Mouse (Mus musculus) layer of hippocampus, postnatal 25 days (tissue): Measurements from ENCODE around the gene Hand2. TPM values are rescaled to one million over a fixed set of nuclear protein-coding genes. Genes with fewer than 3 reads are reported as not detected.

Experiments
- DNase-seq, 2 experiments: peaks; one replicate each; pipeline ENCODE4 v3.0.0; 2022; ENCODE audit warnings: mixed read lengths in 2 of 2, low spot score in 1 of 2; ENCODE audit errors: extremely low spot score in 1 of 2
- total RNA-seq, 2 experiments: library from RNA; stranded (reverse); gene quantifications; 2 replicates each; pipeline ENCODE4 v1.2.3; 2021

Gene Hand2
- not detected for total RNA-seq

DNA sequence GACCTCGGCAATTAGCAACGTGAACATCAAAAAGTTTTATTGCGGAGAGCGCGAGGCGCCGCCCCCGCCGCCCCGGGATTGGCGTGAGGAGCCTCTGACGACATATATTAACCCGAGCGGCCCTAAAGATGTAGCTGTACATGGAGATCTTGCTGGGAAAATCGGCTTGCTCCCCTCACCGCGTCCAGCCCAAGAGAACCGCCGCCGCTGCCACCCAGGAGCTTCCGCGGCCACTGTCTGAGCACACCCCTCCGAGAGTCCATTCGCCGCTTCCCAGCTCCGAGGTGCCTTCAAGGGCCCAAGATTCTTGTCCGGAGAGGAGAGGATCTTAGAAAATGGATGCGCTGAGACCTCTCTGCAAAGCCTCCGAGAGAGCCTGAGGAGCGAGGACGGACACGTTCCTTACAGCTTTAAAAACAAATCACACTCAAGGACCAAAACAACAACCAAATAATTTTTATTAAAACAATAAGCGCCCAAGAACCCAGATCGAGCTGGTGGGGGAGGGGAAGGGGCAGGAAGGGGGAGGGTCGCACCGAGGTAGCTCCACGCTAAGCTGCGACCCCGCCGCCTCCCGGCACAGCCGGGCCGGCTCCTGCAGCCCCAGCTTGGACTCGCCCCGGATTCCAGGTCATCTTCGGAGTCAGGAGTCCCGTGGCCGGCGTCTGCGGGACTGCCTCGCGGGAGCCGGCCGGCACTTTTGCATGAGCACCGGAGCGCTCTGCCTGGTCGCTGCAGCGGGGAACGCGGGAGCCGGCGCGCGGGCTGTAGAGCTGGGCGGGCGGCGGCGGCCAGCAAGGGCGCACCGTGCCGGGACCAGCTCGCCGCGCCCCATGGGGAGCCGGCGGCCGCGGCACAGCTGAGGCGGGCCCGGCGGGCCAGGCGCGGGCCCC lies at the start of gene Hand2:
TSS of gene Hand2 (plus strand) at position 133 of the 893 bp plus-strand sequence.
- DNase-seq = no peak

- no peak for DNase-seq
Measured at GRCm38 (mm10) chr8:57273055-57273454, 47.7 kb upstream of the Hand2 start.

DNA sequence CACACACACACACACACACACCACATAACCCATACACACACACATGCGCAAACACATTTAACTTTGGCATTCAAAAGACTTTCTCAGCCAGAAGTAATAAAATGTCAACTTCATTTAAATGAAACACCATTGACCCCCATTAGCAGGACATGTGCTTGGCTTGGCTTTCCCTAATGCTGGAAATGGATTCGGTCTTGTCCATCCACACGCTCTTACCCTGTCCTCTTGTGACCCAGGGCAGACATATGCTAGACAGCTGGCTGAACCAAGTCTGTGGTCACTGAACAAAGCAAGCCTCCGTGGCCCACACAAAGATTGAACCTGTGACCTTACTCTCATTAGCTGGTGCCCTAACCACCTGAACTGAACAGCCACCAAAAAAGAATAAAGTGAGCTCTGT lies 27.3 kb upstream of the Hand2 start:
- DNase-seq = no peak

GRCm38 (mm10) chr8:57303513-57303912 lies 17.3 kb upstream of the Hand2 start:
- no peak for DNase-seq

DNA sequence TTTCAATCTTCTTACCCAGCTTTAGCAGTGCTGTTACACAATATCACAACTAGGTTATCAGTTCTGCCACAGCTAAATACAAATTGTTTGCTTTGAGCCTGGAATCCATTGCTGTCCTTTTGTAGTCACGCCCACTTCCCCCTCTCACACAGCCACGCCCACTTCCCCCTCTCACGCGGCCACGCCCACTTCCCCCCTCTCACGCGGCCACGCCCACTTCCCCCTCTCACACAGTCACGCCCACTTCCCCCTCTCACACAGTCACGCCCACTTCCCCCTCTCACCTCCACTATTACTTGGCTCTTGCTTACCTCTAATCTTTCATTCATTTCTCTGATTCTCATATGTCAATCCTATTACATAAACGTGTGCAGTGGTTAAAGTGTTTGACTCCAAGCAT lies 15.8 kb upstream of the Hand2 start:
- DNase-seq = no peak

- DNase-seq = no peak
Measured at GRCm38 (mm10) chr8:57306441-57306840, 14.3 kb upstream of the Hand2 start.

DNA sequence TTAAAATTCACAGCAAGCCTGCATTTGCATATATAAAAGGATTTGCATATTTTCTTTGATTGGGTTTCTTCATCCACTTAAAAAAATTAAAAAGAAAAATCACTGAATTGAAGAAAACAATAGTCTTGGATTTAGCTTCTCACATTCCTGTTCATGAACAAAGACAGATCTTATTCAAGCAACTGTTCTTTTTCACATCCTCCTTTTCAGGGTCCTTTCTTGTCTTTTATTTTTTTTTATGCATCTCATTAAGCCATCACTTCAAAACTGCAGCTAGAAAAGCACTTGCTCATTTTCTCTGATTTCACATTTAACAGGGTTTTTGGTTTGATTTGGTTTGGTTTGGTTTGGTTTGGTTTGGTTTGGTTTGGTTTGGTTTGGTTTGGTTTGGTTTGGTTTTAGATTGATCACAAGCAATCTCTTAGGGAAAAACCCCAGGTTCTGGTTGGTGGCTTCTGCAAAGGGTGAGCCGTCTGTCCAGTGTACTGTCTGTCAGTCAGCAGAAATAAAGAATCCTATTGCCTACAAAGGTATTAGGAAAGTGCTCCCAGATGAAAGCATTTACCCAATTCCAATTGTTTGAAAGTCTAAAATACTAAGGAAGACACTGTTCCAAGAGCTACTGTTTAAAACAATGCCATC lies 10.8 kb upstream of the Hand2 start:
- no peak for DNase-seq

DNA sequence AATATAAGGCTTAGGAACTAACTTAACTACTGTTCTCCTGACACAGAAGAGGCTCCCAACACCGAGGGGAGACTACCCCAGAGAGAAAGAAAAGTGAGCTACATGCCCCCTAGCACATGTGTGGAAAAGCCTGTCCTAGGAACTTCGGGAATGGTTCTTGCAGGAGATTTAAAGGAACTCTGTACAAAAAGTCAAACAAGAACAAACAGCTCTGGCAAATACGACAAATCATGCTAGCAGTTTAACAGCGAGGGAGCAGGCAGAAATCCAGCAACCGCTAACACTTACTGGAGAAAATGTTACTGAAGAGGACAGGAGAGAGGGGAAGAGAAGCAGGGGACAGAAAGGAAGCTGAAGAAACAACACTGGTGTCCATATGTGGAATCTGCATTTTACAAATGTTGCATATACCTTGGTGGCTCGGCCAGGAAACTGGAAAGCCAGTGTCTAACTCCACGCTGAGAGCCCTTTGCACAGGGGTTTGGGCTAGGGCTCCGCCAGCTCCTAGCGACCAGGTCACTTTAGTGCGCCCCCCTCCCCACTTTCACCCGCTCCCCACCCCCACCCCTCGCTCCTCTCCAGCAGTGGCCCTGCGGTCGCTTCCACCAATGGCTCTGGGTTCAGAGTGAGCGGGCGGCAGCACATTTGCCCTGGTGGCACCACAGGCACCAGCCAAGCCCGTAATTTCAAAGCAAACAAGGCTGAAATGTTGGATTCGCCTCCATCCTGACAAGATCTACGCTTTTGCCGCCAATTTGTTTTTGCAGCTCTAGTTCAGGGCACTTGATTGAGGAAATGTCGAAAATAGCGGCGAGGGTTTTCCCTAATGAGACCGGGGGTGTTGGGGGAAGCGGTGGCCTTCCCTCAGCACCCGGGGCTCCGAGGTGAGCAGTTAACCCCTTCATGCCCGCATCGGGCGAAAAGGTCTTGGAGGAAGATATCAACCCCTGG lies 8.5 kb upstream of the Hand2 start:
- DNase-seq = no peak

GRCm38 (mm10) chr8:57313583-57313982 lies 7.2 kb upstream of the Hand2 start:
- no peak for DNase-seq

DNA sequence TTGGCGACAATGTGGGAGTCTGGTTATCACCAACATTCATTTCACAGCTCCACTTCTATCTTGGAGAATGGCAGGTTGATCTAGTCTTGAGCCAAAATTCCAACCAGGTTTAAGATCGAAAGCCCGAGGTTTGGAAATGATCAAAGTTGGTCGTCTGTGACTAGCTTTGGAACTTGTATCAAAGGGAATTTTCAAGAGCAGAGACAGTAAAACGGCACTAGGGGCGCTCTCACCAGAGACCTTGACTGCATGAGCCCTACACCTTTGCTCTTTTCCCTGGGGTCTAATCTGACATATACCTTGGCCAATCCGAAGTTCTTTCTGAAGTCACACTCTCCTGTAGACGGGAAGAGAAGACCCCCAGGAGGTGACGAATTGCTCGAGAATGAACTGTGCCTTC lies 6.6 kb upstream of the Hand2 start:
- DNase-seq = no peak

- no peak for DNase-seq
Measured at GRCm38 (mm10) chr8:57315471-57315870, 5.3 kb upstream of the Hand2 start.

DNA sequence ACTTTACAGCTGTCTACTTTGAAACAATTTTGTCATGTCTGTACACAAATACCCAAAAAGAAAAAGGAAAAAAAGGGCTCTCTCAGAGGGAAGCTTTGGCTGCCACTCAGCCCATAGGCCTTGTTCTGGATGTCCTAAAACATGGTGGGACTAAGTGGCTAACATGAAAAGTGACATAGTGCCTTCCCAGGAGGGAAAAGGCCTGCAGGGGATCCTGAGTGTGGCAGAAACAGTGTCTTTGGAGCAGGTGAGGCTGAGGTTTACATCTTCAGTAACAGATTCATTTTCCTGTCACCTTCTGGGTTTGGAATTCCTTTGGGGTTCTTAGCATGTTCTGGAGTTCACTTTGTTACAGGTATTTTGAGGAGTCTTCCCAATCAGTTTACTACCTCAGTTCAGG lies 3.7 kb upstream of the Hand2 start:
- no peak for DNase-seq

- DNase-seq = no peak
Measured at GRCm38 (mm10) chr8:57317890-57318480, 2.8 kb upstream of the Hand2 start.

DNA sequence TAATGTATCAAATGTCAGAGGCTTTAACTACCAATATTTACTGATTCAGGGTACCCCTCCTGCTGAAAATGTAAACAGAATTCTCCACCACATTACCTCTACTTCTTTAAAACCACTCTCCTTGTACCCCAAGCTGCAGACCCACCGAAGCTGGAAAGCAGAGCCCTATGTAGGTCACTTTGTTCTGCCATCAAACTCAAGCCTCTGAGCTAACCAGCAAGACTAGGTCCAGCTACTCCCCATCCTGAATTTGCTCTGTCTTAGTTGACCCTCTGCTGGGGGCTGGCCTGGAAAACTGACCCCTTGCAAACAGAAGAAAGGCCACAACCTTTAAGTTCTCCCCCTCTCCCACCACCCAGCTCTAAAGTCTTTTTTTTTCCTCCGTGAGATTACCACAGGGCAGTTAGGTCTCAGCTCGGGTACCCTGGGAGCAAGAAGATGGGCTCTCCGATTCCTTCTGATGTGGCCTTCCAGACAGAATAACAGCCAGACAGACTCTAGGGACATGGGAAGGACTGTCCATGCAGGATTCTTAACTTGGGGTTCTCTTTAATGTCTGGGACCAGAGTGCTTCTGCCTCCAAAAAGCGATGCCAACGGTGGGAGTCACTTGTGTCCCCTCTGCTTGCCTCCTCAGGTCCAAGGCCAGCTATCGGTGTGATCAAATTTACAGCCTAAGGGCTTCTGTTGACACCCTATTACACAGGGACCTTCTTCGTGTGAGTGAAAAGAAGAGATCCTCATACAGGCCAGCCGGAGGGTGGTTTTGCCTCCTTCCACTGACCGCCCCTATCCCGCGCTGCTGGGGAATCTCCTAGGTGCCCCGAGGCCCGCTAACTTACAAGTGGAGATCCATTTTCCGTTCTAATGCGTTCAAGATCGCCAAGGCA lies 1.4 kb upstream of the Hand2 start:
- no peak for DNase-seq

DNA sequence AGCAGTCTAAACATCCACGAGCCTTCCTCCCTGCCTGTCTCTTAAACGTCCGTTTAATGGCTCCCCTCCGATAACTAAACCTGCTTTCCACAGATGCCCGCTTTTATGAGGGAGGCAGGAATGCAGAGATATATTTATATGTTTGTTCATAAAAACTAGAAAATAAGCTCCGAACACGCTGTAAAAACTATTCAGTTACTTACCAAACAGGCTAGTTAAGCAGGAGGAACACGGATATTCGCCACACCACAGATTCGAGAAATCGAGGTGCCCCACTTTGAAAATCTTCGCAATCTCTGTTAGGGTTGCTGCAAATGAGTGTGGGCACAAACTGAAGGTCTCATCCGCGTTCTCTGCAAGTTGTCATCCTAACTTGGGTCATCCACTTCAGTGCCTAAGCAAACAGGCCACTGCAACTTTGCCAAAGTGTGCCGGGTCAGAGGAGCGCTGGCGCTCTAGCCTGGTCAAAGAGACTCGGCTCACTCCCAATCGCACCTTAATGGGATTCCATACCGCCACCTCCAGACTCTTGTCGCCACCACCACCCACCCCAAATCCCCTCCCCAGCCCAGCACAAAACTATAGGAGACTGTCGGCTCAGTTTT lies 700 bp upstream of the Hand2 start:
- DNase-seq = no peak

DNA sequence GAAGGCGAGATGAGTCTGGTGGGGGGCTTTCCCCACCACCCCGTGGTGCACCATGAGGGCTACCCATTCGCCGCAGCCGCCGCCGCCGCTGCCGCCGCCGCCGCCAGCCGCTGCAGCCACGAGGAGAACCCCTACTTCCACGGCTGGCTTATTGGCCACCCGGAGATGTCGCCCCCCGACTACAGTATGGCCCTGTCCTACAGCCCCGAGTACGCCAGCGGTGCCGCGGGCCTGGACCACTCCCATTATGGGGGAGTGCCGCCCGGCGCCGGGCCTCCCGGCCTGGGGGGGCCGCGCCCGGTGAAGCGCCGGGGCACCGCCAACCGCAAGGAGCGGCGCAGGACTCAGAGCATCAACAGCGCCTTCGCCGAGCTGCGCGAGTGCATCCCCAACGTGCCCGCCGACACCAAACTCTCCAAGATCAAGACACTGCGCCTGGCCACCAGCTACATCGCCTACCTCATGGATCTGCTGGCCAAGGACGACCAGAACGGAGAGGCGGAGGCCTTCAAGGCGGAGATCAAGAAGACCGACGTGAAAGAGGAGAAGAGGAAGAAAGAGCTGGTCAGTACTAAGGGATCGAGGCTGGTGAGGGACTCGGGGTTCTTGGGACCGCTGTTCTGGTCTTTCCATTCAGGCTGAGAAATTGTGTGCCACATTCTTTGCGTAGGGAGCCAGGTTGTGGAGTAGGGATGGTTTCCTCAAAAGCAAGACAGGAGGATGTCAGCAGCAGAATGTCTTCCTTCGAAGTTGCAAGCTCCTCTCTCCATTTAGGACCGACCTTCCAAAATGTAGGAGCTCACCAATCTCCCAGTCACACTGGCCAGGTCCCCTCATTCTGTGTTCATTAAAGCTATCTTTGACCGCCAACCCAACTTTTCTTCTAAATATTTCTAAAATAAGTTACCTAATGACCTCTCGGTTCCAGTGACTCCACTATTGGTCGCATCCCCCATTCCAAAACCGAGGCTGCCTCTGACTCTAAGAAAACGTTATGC lies 1.4 kb downstream of the Hand2 start:
- no peak for DNase-seq

DNA sequence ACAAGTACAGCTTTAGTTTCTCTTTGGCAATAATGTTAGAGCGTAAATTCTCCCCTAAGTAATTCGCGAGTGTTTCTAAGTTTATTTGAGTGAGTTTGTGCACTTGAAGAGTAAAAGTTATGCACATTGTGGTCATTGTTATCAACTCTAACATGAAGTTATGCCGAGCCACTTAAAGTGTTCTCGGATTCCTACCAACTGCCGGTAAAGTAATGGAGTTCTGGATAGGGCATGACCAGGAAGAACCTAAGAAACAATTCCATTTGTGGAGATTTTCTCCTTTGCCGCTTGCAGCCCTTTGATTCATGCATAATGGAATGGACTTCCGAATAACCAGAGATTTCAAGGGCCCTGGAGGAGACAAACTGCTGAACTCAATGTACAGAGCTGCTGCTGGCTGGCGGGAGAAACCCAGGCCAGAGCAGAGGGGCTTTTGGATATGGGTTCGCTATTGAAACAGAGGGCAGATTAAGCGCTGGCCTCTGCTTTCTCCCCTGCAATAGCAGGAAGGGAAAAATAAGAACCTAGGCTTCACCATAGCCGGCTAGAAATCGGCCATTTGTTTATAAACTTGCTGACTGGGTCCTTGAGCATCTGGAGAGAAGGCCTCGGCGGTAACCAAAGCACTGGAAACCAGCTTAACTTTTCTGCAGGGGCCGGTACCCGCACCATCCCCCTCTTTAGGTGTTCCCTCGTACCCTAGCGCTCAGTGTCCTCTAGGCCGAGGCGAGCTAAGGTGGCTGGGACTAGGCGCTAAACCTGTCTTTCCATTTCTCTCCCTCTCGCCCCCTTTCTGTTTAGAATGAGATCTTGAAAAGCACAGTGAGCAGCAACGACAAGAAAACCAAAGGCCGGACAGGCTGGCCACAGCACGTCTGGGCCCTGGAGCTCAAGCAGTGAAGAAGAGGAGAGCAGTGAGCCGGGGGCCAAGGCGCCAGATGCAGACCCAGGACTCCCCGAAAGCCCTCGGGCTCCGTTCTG lies 2.5 kb downstream of the Hand2 start:
- DNase-seq = no peak
